Mouse (Mus musculus): ENCODE results near the gene Abhd8.

DNA sequence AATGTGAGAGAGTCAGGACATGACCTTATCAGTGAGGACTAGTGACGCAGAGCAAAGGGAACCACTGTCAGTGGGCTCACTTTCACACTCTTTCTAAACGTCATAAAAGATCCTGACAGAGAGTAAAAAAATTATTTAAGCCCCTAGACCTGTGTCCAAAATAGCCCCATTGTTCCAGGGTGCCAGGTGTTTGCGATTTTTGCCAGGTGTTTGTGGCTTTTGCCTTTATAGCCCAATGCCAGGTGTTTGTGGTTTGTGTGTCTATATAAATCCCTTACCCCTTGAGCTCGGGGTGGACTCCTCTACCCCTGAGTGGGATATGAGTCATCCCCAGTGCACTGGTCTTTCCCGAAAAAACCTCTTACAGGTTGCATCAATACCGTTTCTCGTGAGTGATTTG lies 18.4 kb downstream of the Abhd8 start:
- TF ChIP-seq CTCF (IDR thresholded peaks at IDR 0.05; ENCODE audit: insufficient read depth, low read depth, low read length): no peak
- TF ChIP-seq POLR2A (IDR thresholded peaks at IDR 0.05; ENCODE audit: insufficient read depth, low read depth, low read length): no peak

Data from olfactory bulb, adult 2 months (tissue).